Mouse (Mus musculus) v-Abl transformed pro-B cells (cell line): ENCODE results near the gene Ddx3x.

Experiments used
- in situ Hi-C, 2 experiments: fragments of 400-800 bp; cut with MboI; formaldehyde crosslinking; loops; one replicate each; pipeline ENCODE4 v1.15.1; 2025; ENCODE audit not compliant: unreplicated experiment in 2 of 2

Gene Ddx3x

GRCm38 (mm10) chrX:13280409-13281328 is at the start of gene Ddx3x:
TSS of gene Ddx3x (plus strand) at chrX:13280970.
- in situ Hi-C loops = loop anchor here (5.0 to 25.0 kb wide), 4 partner anchors 38 to 143 kb away; no protein-coding TSS in a partner anchor

DNA sequence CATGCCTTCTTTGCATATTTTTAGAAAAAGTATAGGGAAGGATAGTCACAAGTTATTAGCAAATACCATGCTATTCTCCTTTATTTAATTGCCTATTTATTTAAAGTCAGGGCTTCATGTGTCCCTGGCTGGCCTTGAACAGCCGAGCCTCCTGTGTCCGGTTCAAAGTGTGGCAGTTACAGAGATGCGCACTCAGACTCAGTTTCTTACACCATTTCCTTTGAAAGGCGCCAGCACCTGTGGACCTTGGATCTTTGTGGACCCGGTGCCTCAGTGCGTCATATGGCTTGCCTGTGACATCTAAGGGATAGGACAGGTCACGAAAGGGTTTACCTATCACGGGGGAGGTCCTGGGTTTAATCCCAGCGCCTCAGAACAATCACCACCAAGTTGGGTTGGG is 49.5 kb upstream of the Ddx3x start:
- in situ Hi-C loops = loop anchor here (10.0 to 25.0 kb wide), 3 partner anchors 54 to 906 kb away; partner anchors contain the start of genes Ddx3x (in 1 of the 2) and Gpr82 (in 1 of the 2)

DNA sequence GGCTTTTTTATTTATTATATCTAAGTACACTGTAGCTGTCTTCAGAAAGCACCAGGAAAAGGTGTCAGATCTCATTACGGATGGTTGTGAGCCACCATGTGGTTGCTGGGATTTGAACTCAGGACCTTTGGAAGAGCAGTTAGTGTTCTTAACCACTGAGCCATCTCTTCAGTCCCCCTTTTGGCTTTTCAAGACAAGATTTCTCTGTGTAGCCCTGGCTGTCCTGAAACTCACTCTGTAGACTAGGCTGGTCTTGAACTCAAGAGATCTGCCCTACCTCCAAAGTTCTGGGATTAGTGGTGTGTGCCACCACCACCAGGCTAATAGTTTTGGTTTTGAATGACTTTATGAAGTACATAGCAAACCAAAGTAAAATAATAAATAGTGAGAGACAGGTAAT is 47.9 kb upstream of the Ddx3x start:
- in situ Hi-C loops = loop anchor here (10.0 to 25.0 kb wide), 3 partner anchors 52 to 904 kb away; partner anchors contain the start of genes Ddx3x (in 1 of the 2) and Gpr82 (in 1 of the 2)

DNA sequence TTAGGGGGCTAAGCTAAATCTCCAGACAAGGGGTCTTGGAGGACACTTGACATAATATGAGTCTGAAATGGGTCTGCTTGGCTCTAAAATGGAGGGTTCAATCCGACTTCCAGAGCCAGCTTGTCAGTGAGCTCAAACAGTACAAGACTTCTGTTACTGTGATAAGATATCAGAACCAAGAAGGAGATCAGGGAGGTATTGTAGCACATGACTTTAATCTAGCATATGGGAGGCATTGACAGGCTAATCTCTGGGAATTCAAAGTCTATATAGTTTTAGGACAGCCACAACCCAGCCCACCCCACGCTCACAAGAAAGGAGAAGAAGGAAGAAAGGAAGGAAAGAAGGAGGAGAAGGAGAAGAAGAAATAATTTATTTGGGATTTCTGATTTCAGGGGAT is 47.1 kb upstream of the Ddx3x start:
- in situ Hi-C loops = loop anchor here (10.0 to 25.0 kb wide), 3 partner anchors 51 to 904 kb away; partner anchors contain the start of genes Ddx3x (in 1 of the 2) and Gpr82 (in 1 of the 2)

GRCm38 (mm10) chrX:13234709-13235108 is 46.1 kb upstream of the Ddx3x start:
- in situ Hi-C loops = loop anchor here (10.0 to 25.0 kb wide), 3 partner anchors 50 to 903 kb away; partner anchors contain the start of genes Ddx3x (in 1 of the 2) and Gpr82 (in 1 of the 2)

- in situ Hi-C loops = loop anchor here (10.0 to 25.0 kb wide), 3 partner anchors 49 to 901 kb away; partner anchors contain the start of genes Ddx3x (in 1 of the 2) and Gpr82 (in 1 of the 2)
These were observed 44.6 kb upstream of the Ddx3x start for GRCm38 (mm10) chrX:13236100-13236568.

GRCm38 (mm10) chrX:13239455-13239854 is 41.3 kb upstream of the Ddx3x start:
- in situ Hi-C loops = loop anchor here (10.0 to 25.0 kb wide), 3 partner anchors 45 to 898 kb away; partner anchors contain the start of genes Ddx3x (in 1 of the 2) and Gpr82 (in 1 of the 2)

GRCm38 (mm10) chrX:13240646-13241425 is 39.9 kb upstream of the Ddx3x start:
- in situ Hi-C loops = loop anchor here (5.0 to 25.0 kb wide), 5 partner anchors 41 to 896 kb away; partner anchors contain the start of genes Ddx3x (in 1 of the 2) and Gpr82 (in 1 of the 2)

DNA sequence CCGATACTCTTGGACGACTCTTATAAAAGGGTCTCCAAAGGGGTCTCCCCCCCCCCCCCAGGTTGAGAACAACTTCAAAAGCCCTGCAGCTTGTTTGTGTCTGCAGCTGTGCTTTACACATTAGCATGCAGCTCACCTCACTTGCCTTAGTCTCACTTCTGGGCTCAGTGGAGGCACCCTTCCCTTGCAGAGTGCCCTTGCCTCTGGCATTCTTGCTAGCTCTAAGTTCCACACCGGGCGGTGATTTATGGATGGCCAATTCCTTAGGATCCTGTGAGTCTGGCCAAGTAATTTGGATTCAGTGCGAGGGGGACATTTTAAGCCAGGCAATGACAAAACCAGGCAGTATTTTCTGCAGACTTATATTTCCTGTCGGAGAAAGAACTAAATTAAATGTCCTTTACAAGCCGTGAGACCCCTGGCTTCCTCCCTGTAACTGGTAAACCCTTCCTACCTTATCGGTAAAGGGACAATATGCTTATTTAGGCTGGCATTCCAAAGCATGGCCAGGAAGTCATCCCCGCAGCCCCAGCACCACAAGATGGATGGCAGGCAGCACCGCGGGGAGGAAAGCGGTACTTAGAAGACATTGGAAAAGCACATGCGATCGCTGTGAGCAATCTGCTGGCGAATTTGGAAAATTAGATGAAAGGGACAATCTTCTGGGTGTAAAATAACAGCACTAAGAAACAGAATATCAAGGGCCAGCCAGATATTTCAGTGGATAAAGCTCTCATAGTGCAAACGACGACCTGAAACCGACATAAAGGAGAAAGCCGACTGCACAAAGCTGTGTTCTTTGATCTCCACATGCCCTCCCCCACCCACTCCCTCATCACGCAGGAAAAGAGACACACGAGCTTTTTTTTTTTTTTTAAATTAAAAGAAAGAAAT is 39.1 kb upstream of the Ddx3x start:
- in situ Hi-C loops = loop anchor here (5.0 to 25.0 kb wide), 5 partner anchors 41 to 896 kb away; partner anchors contain the start of genes Ddx3x (in 1 of the 2) and Gpr82 (in 1 of the 2)

DNA sequence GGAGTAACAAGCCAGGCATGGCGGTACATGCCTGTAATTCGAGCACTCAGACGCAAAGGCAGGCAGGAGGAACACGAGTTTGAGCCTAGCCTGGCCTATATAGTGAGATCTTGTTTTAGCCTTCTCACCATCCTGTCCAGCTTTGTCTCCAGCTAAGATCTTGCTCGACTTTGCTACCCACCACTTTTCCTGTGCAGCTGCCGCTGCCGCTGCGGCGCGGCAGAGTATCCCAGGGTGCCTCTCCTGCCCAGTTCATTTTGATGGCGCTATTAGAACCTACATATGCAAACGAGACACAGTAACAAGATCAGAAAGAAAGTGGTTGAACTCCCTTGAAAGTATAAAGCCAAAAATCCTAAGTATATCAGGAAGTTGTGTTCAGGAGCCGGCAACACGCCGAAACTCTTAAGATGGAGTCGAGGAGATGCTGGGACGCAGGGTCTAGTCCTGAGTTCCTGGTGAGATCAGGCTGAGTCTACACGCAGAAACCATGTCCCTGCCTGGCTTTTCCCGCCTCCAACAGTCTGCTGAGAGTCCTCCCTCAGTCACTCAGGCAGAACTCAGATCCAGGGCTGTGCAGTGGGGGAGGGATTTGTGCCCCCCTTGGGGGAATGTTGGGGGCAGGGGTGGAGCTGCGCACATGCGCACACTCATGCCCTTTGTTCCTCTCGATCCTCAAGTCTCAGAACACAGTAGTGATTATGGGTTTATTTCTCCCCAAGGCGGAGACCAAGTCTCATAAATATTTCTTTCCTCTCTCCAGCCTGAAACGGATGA is 38.3 kb upstream of the Ddx3x start:
- in situ Hi-C loops = loop anchor here (5.0 to 25.0 kb wide), 5 partner anchors 40 to 895 kb away; partner anchors contain the start of genes Ddx3x (in 1 of the 2) and Gpr82 (in 1 of the 2)

DNA sequence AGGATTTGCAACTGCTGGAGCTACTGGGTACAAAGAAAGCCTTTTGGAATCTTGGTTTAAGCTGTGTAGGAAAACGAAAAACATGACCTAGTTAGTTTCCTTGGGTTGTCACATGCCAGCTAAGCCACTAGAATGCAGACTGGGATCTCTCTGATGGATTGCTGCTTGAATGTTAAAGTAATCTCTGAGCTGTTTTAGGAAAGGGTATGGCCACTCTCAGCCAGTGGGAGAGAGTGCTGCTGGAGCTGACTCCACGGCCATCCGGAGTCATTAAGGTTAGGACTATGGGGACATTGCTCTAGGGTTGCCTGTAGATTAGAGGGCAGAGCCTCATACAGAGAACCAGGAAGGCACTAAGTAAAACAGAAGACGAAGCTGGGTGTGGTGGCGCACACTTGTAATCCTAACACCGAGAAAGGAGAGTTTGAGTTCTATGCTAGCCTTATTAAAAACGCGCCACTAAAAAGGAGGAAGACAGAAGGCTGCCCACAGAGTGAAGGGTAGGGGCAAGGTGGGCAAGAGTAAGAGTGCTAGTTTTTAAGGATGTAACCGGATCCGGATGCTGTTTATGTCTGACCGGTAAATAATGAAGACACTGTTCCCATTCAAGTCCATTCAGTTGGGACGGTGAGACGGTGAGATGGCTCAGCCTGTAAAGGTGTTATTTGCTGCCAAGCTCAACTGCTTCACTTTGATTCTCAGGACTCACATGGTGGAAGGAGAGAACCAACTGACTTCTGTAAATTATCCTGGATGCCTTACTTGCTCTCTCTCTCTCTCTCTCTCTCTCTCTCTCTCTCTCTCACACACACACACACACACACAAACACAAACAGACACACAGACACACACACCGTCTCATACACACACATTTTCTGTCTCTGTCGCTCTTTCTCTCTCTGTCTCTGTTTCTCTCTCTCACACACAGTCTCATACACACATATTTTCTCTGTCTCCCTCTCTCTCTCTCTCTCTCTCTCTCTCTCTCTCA is 37.3 kb upstream of the Ddx3x start:
- in situ Hi-C loops = loop anchor here (5.0 to 25.0 kb wide), 5 partner anchors 39 to 894 kb away; partner anchors contain the start of genes Ddx3x (in 1 of the 2) and Gpr82 (in 1 of the 2)

DNA sequence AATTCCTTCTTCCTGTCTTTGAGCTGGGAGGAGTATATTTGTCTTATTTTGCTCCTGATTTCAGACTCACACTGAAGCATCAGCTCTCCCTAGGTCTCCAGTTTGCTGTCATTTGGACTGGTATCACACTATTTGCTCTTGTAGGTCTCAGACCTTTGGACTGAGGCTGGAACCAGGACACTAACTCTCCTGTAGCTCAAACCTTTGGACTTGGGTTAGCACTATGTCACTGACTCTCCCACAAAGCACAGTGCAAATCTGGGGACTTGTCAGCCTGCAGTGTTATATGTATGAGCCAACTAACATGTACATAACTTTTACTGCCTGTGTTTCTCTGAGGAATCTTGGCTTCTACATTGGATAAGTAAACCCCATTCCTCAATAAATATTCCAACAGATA is 36.2 kb upstream of the Ddx3x start:
- in situ Hi-C loops = loop anchor here (5.0 to 25.0 kb wide), 5 partner anchors 38 to 893 kb away; partner anchors contain the start of genes Ddx3x (in 1 of the 2) and Gpr82 (in 1 of the 2)

DNA sequence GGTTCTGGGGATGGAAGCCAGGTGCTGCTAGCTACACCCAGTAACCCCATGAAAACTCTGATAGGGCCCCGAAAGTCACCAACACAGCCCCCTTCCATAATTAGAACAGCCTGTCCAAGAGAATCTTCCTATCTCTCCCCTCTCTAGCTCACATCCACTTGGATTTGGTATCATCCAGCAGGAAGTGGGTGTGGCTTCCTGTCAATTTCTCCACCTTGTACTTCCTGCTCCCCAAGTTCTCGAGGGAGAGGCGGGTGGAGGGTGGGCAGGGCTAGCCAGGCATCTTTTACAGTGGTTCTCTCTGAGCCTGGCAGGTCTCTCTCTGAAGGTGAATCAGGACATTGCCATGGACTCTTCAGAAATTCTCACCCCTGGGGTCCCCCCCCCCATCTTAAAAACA is 35.7 kb upstream of the Ddx3x start:
- in situ Hi-C loops = loop anchor here (10.0 to 25.0 kb wide), 4 partner anchors 110 to 892 kb away; partner anchors contain the start of gene Gpr82 (in 1 of the 2)

DNA sequence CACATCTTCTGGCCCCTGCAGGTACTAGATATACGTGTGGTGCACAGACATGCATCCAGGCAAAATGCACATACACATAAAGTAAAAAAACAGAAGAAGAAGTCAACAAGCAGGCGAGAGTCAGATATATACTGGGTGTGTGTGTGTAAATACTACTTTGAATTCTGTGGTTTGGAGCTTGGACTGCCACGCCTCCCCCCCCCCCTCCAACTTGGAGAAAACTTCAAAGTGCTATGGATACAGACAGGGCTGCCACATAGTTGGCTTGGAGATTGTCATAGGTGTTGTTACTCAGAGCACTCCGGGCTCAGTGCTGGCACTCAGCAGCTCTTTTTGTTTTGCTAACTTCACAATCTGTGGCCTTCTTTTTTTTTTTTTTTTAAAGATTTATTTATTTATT is 29.1 kb upstream of the Ddx3x start:
- in situ Hi-C loops = no loop called here

- in situ Hi-C loops = no loop called here
These were observed 26.5 kb upstream of the Ddx3x start for GRCm38 (mm10) chrX:13254273-13254672.

DNA sequence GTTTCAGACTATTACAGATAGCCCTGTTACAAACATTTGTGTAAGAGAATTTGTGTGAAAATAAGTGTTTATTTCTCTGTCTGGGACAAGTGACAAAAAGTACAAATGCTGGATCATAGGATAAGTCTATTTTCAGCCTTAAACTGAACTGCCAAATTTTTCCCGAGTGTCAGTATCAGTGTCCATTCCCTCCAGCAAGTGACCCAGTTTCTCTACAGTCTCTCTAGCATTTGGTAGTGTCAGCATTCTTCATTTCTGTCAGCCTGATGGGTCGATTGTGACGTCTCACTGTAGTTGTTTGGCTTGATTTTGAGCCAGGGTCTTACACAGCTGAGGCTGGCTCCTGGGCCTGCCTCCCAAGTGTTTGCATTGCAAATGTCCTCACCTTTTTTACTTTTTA is 17.4 kb upstream of the Ddx3x start:
- in situ Hi-C loops = no loop called here
